ENCODE assay signal across 19 mouse cellular contexts in genomic region chr15:74198191-74198590, GRCm38 (mm10).
"Had no signal": no experiment of that assay in that cellular context is flagged by ENCODE, and none has a peak within 500 bp of the region (broad histone marks: within the 10 kb centered on the region; RNA-seq: fewer than 3 reads in every experiment).

No protein-coding gene starts in this region.

- H3K27me3 ChIP-seq: liver, embryonic 13.5 days; liver, embryonic 15.5 days; lung, embryonic 15.5 days; megakaryocyte, embryonic 14.5 days; midbrain, embryonic 12.5 days; stomach, embryonic 15.5 days had no signal

- H3K4me3 ChIP-seq: liver, embryonic 13.5 days; liver, embryonic 15.5 days; lung, embryonic 15.5 days; megakaryocyte, embryonic 14.5 days; midbrain, embryonic 12.5 days; neural tube, embryonic 12.5 days; stomach, embryonic 15.5 days had no signal

- H3K9ac ChIP-seq: liver, embryonic 13.5 days; liver, embryonic 15.5 days; liver, postnatal 0 days; lung, embryonic 15.5 days; midbrain, embryonic 12.5 days; neural tube, embryonic 12.5 days; stomach, embryonic 15.5 days had no signal

- ATAC-seq: liver, postnatal 0 days; lung, postnatal 0 days had no signal

- DNase-seq: liver, embryonic 13.5 days; liver, postnatal 0 days; lung, adult 2 months; lung, postnatal 14 days; lung, postnatal 36 days; midbrain, embryonic 14.5 days; right cerebral cortex, postnatal 14 days; thymus, adult 18-20 months; thymus, postnatal 14 days; thymus, postnatal 36 days had no signal

- H3K4me1 ChIP-seq: liver, embryonic 13.5 days; liver, embryonic 15.5 days; lung, embryonic 15.5 days; megakaryocyte, embryonic 14.5 days; stomach, embryonic 15.5 days had no signal

- H3K36me3 ChIP-seq: liver, embryonic 13.5 days; liver, embryonic 15.5 days; lung, embryonic 15.5 days; midbrain, embryonic 12.5 days; neural tube, embryonic 12.5 days; stomach, embryonic 15.5 days had no signal

- H3K9me3 ChIP-seq: liver, embryonic 13.5 days; liver, embryonic 15.5 days; lung, embryonic 15.5 days; megakaryocyte, embryonic 14.5 days; midbrain, embryonic 12.5 days; neural tube, embryonic 12.5 days; stomach, embryonic 15.5 days had no signal

- H3K27ac ChIP-seq: liver, embryonic 13.5 days; liver, embryonic 15.5 days; lung, embryonic 15.5 days; macrophage; midbrain, embryonic 12.5 days; neural tube, embryonic 12.5 days; stomach, embryonic 15.5 days; stomach, postnatal 0 days had no signal

- H3K4me2 ChIP-seq: liver, embryonic 13.5 days; liver, embryonic 15.5 days; lung, embryonic 15.5 days; midbrain, embryonic 12.5 days; neural tube, embryonic 12.5 days; stomach, embryonic 15.5 days had no signal
